Mouse (Mus musculus) liver (tissue): ENCODE data around the gene Zfp65.
"Not testable (repeated sequence)": the region's sequence is repeated elsewhere in the genome, so short reads cannot be mapped to it uniquely, and the experiment has no call there.

ENCODE experiments used
- DNase-seq: peaks from one replicate; pipeline ENCODE4 v3.0.0-alpha.2; 2020; ENCODE audit warnings: mixed read lengths

Gene Zfp65

DNA sequence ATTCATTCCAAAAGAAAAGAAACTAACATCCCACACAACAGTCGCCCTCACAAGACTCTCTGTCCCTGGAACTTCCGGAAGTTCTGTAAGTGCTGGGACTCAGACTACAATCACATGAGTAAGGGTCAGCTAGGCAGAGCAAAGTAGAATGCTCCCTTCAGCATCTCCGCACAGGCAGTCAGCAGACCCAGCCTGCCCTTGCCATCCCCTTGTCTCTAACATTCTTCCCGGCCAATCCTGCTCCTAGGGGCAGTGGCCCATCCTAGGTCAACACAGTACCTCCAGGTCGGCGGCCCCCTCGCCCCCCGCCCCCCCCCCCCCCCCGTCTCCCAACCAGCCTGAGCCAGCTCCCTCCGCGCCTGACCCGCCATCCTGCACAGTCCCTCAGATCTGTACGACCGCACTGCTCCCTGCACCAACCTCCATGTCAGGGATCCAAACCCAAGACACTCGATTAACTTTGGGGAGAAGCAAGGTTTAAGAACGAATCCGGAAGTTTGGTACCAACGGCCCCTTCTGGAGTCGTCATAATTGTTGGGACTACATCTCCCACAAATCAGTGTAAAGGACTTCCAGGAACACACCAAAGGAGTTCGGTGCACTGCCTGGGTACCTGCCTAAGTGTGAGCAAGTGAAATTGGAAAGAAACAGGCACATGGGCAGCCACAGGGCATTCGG lies at the start of gene Zfp65:
TSS of gene Zfp65 (minus strand) at position 533 of the 678 bp plus-strand sequence.
- DNase-seq, result peak; percentile 8

DNA sequence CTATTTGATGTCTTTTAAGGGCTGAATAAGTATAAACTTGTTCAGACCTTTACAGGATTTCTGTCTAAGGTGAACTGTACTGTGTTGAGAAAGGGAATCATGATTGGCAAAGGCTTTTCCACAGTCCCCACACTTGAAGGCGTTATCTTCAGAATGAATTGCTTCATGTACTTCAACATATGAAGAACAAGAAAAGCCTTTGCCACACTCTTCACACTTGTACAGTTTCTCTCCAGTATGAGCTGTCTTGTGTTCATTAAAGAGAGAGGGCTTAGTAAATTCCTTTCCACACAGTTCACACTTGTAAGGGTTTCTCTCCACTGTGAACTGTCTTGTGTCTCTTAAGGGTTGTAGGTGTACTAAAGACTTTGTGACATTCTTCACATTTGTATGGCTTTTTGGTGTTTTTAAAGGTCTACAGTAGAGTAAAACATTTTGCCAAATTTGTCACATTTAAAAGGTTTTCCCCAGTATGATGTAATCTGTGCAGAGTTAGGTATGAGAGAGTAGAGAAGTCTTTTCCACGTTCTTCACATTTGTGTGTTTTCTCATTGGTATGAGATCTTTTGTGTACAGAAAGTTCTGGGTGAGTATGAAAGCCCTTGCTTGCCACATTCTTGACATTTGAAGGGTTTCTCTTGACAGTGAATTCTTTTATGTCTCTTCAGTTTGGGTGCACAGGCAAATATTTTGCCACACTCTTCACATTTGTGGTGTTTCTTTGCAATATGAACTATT lies 34.2 kb upstream of the Zfp65 start:
- DNase-seq, result no peak

DNA sequence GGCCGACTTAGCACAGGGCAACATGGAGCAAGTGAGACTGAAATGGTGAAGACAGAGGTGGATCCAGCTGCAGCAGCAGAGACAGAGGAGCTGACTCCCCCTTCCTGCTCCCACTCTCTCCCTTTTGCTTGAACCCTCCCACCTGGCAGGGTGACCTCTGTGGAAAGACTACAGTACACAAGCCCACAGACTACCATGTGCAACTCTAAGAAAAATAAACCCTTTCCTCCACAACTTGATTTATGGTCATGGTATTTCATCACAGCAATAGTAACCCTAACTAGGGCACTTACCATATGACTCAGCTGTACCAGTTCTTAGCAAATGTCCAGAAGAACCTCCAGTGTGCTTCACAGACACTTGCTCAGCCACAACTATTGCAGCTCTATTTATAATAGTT lies 31.0 kb upstream of the Zfp65 start:
- no peak for DNase-seq

DNA sequence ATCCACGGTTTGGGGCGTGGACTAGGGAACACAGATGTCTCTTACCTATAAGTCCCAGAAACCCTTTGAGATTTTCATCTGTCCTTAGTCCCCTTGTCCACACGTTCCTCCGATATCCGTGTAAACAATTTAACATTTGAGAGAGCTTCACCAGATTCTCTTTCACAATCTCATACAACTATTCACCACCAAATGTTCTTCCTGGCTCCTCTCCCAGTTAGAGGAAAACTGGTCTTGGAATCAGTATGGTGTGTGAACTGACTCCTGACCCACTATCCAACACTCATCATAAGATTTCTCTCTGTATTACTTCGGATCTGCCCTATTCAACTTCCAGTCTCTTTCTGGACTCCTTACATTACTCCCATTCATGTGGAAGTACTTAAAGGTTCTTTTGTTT lies 26.8 kb upstream of the Zfp65 start:
- no peak for DNase-seq

DNA sequence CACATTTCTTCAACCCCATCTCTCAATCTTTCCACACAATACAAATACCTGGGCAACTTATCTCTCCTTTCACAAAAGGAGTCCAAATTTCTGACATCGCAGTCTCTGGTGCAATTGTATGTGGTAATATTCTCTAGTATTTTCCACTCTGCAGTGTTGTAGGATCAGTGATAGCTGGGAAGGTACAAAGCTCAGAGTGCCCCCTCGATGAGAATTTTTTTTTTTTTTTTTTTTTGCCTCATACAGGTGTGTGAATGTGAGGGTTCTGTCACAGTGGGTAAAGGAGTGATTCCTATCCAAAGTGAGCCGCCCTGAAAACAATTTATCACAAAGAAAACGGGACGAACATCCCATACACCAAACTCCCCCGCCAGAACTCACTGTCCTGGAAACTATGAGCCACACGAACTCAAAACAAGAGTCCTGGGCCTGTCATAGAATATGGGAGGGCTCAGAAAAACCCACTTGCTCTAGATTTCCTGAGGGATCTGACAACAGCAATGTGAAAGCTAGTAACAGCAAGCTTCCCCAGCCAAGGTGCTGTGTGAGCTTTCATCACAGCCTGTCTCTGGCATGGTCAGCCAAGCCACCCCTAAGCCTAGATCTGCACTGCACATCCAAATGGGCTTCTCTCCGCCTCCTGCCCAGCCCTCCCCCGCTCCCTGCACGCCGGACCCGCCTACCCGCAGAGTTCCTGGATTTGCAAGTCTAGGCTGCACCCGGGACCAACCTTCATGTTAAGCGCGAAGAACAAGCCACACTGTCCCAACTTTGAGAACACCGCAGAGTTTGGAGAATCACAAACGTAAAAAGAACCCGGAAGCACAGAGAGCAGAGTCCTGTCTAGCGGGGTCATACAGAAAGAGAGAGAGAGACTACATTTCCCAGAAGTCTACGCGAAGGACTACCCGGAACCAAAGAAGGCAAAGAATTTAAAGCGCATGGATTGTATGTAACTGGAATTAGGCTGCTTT lies 25.6 kb upstream of the Zfp65 start, which contains the start of gene Zfp85:
TSS of gene Zfp85 (minus strand) at position 896 of the 974 bp plus-strand sequence.
- peak; percentile 69 for DNase-seq

DNA sequence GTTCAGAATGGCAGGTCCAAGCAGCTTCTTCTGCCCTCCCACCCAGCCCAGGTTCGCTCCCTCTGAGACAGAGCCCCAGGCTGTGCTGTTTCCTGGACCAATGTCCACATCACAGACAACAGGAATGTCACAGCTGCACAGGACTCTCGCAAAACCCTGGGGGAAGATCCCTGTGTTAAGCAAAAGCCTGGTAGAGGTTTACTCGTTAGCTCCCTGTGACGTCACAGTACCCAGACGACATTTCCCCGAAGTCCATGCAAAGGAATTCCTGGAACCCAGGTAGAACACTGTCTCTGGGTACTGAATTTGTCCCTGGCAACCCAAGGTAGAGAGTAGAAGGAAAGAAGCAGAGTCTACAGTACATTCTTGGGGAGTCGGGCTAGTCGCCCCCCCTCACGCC lies 14.9 kb upstream of the Zfp65 start:
- no peak for DNase-seq

DNA sequence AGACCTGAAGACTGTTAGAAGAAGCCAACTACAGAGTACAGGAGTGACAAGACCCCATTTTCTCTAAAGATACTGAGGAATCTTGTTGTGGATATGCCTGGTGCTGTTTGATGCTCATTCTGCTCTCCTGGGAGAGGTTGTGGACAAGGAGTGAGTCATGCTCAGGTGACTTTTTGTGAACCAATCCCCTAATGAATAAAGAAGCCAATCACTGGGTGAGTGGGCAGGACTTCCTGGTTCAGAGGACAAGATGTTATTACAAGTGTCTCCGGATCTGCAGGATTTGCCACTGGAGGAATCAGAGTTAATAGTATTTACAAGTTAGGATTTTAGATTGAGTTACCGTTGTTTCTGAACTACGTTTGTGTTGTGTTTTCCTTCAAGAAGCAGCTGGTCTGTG lies 14.0 kb upstream of the Zfp65 start:
- no peak for DNase-seq

DNA sequence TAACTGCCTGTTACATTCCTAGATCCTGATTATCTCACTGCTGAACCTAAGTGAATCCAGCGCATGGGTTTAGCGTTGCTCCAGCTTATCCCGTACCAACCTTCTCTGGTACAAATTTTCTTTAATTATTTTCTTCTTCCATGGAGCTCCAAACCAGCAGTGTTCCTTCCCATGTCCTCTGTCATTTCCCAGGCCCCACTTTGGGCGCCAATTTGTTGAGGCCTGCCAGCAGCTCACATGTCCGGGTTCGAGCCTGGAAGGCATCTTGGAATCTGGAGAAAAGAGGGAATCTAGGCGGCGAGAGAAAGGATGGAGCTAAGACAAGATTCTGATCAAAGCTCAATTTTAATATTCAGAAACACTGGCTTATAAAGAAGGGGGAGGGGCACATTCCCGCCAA lies 5.4 kb upstream of the Zfp65 start:
- DNase-seq, result not testable (repeated sequence)

DNA sequence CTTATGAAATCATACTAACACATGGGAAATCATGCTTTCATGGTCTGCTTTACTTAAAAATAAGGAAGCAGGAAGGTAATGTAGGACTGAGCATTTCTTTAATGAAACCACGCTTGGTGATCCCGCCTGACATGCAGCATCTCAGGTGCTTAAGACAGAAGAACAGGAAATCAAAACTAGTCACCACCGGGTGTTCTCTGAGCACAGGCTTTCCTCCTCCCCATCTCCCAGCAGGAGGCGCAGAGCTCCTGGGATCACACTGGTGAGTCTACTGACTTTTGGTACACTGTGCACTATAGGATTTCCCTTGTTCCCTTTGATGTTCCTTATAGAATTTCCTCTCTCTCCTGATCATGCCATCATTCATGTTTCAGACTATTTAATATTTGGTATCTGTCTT lies 468 bp upstream of the Zfp65 start:
- peak; percentile 14 for DNase-seq

DNA sequence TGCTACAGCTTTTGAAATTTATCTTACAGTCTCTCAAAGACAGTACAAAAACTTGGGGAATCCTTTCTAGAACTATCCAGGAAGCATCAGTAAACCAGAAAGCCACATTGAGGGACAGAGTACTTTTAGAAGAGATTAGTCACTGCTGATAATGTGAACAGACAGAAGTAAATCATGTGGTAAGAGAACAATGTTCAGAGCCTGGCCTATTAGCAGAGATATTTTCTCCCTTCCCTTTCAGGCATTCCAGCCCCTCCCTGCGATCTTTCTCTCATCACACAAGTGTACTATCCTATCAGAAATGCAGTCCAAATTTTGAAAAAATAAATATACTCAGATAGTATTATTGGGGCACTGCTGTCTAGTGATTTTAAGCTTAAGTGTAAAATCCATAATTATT lies 867 bp downstream of the Zfp65 start:
- DNase-seq, result no peak

DNA sequence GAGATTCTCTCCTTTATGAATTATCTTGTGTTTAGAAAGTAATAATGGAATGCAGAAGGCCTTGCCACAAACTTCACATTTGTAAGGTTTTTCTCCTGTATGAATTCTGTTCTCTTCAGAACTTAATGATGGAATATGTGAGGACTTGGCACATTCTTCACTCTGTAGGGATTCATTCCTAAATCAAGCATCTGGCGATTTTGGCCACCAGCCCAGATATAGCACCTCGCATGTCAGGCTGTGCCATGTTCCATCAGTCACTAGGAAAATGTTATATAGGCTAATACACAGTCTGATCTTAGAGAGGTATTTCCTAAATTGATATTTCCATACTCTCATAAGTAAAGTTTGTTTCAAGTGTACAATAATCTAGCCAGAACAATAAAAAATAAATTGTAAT lies 3.6 kb downstream of the Zfp65 start:
- DNase-seq, result not testable (repeated sequence)

DNA sequence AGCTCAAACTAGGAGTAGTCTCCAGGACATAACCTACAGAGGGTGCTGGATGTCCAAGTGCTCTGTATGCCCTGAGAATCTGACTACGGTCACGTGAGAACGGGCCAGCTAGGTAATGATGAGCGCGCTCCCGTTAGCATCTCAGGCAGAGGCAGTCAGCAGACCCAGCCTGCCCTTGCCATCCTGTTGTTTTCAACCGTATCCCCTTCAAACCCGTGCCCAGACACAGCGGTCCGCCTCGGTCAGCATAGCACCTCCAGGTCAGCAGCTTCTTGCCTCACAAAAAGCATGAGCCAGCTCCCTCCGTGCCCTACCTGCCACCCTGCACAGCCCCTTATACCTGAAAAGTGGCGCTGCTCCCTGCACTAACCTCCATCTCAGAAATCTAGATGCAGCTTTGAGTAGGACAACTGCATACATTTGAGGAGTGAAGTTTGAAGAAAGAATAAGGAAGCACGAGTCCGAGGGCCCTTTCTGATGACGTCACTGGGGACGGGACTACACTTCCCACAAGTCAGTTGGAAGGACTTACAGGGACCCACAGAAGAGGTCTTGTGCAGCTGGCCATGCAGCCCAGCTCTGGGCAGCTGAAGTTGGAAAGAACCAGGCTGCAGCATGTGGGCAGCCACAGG lies 5.0 kb downstream of the Zfp65 start:
- DNase-seq, result peak; percentile 80

DNA sequence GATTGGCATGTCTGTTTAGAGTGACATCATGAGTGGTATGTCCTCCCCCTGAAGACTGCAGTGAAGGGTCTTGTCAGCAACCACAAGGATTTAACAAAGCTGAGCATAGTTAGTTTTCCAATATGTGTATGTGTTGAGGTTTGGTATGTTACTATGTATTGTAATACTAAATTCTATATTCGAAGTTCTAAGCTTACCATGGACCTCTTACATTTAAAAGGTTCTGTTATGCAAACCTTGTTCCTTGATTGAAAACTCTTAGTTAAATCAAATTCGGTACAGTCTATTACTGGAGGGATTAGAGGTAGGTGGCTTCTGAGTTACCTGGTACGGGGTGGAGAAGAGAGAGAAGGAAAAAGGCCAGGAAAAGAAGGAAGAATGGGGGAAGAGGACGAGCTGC lies 42.0 kb downstream of the Zfp65 start, which contains the start of gene Zfp738:
TSS of gene Zfp738 (minus strand) at position 101 of the 400 bp plus-strand sequence.
- no peak for DNase-seq

DNA sequence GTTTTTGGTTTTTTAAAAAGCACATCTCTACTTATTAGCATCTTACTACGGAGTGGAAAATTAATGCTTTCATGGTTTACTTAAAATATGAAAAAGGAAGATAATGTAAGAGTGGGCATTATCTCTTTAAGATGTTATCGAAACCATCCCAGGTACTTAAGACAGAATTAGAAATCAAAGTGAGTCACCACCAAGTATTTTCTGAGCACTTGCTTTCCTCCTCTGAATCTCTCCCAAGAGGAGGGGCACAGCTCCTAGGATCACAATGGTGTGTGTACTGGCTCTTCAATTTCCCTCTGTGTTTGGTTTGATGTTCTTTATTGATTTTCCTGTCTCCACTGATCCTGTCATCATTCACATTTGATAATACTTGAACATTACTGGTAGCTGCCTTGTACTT lies 45.1 kb downstream of the Zfp65 start:
- not testable (repeated sequence) for DNase-seq

DNA sequence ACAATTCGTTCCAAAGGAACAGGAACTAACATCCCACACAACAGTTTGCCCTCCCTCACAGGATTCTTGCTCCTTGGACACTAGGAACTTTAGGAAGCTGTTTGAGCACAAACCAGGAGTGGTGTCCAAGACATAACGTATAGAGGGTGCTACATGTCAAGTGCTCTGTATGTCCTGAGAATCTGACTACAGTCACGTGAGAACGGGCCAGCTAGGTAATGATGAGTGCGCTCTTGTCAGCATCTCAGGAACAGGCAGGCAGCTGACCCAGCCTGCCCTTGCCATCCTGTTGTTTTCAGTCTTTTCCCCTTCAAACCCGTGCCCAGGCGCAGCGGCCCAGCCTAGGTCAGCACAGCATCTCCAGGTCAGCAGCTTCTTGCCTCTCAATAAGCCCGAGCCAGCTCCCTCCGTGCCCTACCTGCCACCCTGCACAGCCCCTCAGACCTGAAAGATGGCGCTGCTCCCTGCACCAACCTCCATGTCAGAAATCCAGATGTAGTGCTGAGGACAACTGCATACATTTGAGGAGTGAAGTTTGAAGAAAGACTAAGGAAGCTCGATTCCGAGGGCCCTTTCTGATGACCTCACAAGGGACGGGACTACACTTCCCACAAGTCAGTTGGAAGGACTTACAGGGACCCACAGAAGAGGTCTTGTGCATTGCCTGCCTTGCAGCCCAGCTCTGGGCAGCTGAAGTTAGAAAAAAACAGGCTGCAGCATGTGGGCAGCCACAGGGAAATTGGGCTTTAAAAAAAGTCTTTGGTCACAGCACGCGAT lies 45.8 kb downstream of the Zfp65 start:
- peak; percentile 67 for DNase-seq

DNA sequence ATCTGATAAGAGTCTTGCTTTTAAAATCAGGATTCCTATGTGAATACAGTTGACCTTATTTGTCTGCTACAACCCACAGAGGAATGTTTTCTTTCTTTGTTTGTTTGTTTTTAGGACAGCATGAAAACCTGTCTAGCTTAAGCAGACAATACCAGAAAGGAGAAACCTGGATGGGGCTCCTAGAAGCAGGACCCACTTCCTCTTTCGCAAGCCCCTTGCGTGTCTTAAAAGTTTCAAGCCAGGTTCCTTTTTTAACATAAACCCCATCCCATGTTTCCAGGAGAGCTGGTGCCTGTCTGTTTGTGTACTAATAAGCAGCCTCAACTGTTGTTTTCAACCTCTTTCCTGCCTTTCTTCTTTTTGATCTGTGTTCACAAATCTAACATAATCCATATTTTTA lies 54.1 kb downstream of the Zfp65 start:
- DNase-seq, result no peak
